Mouse (Mus musculus) cerebellum, postnatal 25 days (tissue): ENCODE results near the gene Gm49776.
"Not testable (repeated sequence)": the region's sequence is repeated elsewhere in the genome, so short reads cannot be mapped to it uniquely, and the experiment has no call there.

Experiments used
- DNase-seq, 2 experiments: peaks; one replicate each; pipeline ENCODE4 v3.0.0; 2021; ENCODE audit warnings: mixed read lengths in 2 of 2

Gm49776 gene

GRCm38 (mm10) chr16:18258221-18258620, at the start of gene Gm49776:
TSS of gene Gm49776 (minus strand) at chr16:18258321.
- DNase-seq = no peak

GRCm38 (mm10) chr16:18289614-18290013, 31.5 kb upstream of the Gm49776 start:
- DNase-seq = not testable (repeated sequence)

DNA sequence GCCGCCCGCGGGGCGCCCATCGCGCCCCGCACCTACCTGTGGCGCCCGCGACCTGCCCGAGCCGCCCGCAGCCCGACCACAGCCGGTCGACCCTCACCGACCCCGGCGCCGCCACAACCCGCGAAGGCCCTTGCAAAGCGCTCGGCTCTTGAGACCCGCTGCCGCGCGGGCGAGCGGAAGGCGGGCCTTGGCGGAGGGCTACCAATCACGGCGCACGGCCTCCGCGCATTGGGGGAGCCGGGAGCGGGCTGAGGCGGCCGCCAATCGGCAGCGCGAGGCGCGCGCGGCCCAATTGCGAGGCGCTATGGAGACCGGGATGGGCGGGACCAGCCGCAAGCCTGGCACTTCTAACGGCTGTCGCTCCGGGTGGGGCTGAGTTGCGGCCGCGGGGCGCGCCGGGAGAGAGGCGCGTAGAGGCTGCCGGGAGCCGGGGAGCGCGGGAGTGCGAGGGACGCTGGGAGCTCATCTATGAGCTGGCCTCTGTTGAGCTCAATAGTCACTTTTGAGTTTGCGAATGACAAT, 31.0 kb upstream of the Gm49776 start, which contains the start of gene Dgcr8:
Dgcr8 (minus strand) TSS at position 180 of the 522 bp plus-strand sequence.
- peak; percentile 99 for DNase-seq

- DNase-seq = no peak
These were observed 30.5 kb upstream of the Gm49776 start for GRCm38 (mm10) chr16:18288581-18289061.

GRCm38 (mm10) chr16:18288166-18288565, 30.0 kb upstream of the Gm49776 start:
- no peak for DNase-seq

- no peak for DNase-seq
These were observed 17.0 kb upstream of the Gm49776 start for GRCm38 (mm10) chr16:18275166-18275565.

DNA sequence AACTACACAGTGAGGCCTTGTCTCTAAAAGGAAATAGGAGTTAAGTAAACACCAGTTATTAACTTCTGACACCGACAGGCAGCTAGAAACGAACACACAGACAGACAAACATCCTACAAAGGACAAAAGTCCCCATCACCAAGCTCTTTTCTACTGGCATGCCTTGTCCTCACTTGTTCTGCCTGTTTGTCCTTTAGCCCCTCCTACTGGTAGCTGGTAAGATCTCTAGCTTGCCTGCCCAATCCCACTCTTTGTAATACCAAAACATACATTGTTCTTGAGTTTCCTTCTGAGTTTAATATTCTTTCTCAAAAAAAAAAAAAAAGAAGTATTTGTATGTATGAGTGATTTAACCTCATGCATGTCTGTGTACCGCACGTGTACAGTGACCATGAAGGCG, 10.1 kb upstream of the Gm49776 start:
- DNase-seq = no peak

- no peak for DNase-seq
These were observed 6.9 kb upstream of the Gm49776 start for GRCm38 (mm10) chr16:18265024-18265423.

DNA sequence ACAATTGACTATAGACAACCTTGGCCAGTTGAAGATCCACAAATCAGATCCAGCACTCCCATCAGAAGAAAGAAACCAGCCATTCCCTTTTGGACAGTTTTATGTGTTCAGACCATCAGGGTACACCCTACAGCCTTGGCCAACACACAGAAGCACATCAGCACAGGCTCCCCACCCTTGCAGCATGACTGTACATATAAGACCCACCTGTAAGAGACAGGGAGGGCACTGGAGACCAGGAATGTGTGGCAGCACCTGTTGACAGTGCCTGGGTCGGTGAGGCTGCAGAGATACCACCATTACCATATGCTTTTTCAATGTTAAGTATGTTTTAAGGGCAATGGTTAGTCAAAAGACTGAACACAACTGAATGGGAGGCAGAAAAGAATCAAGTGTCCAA, 4.3 kb downstream of the Gm49776 start:
- DNase-seq = no peak

DNA sequence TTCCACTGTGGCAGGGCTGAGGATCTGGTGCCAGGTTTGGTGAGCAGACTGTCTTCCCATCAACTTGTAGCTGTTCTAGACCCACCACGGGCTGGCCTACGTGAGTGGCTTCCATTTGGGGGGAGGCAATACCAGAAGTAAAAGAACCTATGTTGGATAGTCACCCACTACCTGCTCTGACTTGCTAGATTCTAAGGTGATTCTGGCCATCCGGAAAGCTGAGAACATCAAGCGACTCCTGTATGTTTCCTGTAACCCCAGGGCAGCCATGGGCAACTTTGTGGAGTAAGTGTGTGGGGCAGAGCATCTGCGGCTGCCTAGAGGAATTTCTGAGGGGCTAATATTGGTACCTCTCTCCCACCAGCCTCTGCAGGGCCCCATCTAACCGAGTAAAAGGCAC, 5.4 kb downstream of the Gm49776 start:
- DNase-seq = no peak

- peak in 1 of 2 experiments; percentile 16 for DNase-seq
These were observed 7.0 kb downstream of the Gm49776 start for GRCm38 (mm10) chr16:18250828-18251790.

DNA sequence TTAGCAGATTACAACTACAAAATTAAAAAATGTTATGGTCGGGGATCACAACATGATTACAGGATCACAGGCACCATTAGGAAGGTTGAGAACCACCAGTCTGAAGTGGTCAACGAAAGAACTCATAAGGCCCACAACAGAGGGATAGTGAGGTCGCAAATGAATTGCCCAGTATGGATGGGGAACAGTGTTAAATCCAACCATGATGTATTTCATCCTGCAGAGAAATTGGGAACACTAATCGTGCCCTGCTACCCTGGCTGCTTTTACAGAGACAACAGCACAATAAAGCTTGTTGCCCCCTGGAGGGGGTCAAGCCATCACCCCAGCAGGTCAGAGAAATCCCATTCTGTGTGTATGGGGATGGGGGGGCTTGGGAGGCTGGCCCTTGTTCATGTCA, 7.9 kb downstream of the Gm49776 start:
- no peak for DNase-seq

DNA sequence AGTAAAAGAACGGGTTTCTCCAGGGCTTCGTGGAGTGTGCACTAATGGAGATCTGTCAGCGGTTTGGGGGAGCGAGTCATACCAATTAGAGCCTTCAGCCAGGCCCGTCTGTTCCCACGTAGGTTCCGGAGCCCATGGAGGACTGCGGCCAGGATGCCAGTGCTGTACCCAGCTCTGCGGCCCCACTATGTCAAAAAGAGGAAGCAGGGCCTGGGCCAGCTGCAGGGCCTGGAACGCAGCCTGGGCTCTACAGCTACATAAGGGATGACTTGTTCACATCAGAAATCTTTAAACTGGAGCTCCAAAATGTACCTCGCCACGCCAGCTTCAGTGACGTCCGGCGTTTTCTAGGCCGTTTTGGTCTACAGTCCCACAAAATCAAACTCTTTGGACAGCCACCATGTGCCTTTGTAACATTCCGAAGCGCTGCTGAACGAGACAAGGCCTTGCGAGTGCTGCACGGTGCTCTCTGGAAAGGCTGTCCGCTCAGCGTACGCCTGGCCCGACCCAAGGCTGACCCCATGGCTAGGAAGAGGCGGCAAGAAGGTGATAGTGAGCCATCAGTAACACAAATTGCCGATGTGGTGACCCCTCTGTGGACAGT, 8.7 kb downstream of the Gm49776 start:
- DNase-seq = peak; percentile 64 to 66

- peak; percentile 98 to 99 for DNase-seq
These were observed 9.4 kb downstream of the Gm49776 start, which contains the start of the genes Trmt2a and Ranbp1 for GRCm38 (mm10) chr16:18248433-18249363. TSS of gene Trmt2a (plus strand) at chr16:18248679. TSS of gene Ranbp1 (minus strand) at chr16:18248732.

DNA sequence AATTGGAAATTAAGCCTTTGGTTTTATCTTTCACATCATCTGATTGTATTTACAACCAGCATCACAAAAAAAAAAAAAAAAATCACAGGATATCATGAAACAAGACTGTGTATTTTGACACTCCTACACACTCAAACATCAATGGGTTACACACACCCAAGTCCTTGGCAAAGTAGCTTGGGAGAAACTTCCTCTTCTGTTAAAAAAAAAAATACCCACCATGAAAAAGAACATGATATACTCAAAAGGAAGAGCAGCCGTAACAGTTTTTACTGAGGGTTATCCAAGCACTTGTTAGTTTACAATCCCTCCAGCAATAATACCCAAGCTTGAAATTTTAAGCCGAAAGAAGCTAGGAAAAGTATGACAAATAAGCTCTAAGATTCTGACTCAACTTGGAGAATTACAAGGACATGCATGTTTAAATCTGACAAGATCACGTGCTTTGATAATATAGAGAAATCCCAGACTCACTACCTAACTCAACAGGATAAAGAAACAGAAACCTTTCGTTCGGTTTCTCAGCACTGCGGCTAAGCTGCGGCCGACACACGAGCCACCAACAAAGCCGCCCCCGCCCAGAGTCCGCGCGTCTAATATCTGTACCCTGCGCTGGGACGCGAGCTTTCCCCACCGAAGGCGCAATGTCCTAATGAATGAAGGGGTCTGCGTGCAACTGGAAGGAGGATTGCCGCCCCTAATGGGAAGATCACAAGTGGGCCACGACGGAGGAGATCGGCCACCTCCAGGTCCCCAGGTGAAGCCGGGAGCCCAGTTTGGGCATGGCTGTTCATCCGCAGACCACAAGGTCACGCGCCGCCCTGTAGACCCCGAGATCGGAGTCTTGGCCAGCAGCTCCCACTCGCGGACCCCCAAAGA, 10.4 kb downstream of the Gm49776 start:
- DNase-seq = no peak

- DNase-seq = no peak
These were observed 16.5 kb downstream of the Gm49776 start for GRCm38 (mm10) chr16:18241581-18241980.

DNA sequence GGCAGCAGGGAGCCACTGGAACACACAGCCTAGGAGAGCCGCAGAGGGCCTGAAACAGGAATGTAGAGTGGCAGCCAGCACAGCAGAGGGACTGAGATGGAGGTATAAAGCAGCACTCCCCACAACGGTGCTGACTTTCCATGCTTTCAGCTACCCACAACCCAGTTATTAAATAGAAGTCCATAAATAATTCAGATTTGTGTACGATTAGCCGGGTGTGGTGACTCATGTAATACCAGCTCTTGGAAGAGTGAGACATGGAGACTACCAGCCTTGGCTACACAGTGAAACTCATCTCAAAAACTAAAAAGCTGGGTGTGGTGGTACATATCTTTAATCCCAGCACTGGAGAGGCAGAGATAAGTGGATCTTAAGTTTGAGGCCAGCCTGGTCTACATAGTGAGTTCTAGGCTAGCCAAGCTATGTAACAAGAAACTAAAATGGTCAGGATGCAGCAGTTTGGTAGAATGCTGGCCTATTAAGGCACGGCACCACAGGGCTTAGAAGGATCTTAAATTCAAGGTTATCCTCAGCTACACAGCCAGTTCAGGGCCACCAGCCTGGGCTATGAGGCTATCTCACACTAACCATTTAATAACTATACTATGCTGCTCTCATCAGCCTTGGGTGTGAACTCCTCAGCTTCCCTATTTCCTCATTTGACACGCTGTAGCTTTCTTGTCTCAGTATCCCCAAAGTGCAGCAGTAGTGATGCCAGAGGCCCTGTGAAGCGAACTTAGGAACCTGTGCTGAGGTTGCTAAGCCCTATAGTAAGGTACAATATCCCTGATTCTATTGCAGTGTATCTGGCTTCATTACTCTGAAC, 21.2 kb downstream of the Gm49776 start:
- no peak for DNase-seq

DNA sequence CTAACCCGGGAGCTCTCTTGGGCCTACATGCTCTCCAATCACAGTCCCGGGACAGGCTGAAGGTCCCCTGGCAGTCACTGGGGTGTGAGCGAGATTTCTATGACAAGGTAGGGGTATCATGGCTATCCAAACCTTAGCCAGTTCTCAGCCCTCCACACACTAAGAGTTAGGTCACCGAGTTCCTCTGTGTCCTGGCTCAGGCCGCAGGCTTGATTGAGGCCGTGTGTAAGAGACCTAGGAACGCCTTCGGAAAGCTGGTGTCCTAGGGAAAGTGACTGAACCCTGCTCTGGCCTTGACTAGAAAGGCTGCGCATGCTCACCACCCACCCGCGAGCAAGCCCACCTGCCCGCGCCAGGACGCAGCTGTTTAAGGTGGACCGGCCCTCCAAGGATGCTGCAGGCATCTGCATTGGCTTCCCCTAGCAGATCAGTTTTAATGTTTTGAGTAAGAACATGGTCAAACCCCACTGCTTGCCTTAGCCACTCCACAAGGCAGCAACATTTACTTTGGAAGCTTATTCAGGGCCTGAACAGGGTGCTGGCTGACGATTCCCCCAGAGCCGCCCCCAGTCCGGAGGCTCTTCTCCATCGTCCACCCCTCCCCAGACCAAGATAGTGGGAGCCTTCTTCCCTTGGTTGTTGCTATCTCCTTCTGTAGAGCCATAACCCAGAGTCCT, 22.6 kb downstream of the Gm49776 start:
- peak; percentile 82 to 83 for DNase-seq

GRCm38 (mm10) chr16:18234671-18235388, 23.3 kb downstream of the Gm49776 start, which contains the start of gene Zdhhc8:
TSS of gene Zdhhc8 (minus strand) at chr16:18235136.
- DNase-seq = peak in 1 of 2 experiments; percentile 91
